Mouse (Mus musculus) lung, adult 2 months (tissue): ENCODE measurements around the gene Igf2bp1. TPM values are rescaled to one million over a fixed set of nuclear protein-coding genes. Genes with fewer than 3 reads are reported as not detected.
A peak's percentile ranks its signal among the peaks of the same experiment; 100 is the strongest.

Source experiments
- DNase-seq: peaks from one replicate; pipeline ENCODE4 v3.0.0; 2022
- H3K4me1 ChIP-seq: fragments of 200-500 bp; 2 replicates; pipeline ENCODE4 v1.6.1; 2011; ENCODE audit warnings: low read length; ENCODE audit not compliant: control insufficient read depth, insufficient read depth
- H3K4me3 ChIP-seq: fragments of 200-500 bp; replicated peaks from 2 replicates; pipeline ENCODE3; 2011; ENCODE audit warnings: low read depth, mild to moderate bottlenecking, control low read depth, low read length; ENCODE audit errors: extremely low read depth
- CTCF ChIP-seq: fragments of 200-500 bp; IDR thresholded peaks from 2 replicates; pipeline ENCODE4 v1.5.1; 2011; ENCODE audit warnings: mild to moderate bottlenecking, low read length, control low read depth; ENCODE audit not compliant: insufficient read depth
- POLR2A ChIP-seq: fragments of 200-500 bp; IDR thresholded peaks from 2 replicates; pipeline ENCODE4 v1.6.1; 2011; ENCODE audit warnings: low read depth, mild to moderate bottlenecking, control low read depth, low read length, borderline replicate concordance; ENCODE audit errors: extremely low read depth
- WGBS: fragments of 180-500 bp; shearing (Covaris S2); methylation state at CpG from one replicate; pipeline ENCODE4 v1.1.7; 2018; 5-methylcytosine and 5-hydroxymethylcytosine counted together
- polyA plus RNA-seq: library from polyadenylated mRNA; depleted of rRNA; stranded (reverse); fragments of >200 nt; gene quantifications from 2 replicates; pipeline ENCODE4 v1.2.3, GENCODE M21; 2012; rRNA removed

The Igf2bp1 gene
- polyA plus RNA-seq: 1.4 and 1.6 TPM in 2 replicates

GRCm38 (mm10) chr11:96005403-96006271 lies at the start of gene Igf2bp1:
TSS of gene Igf2bp1 (minus strand) at chr11:96005940.
- TF ChIP-seq CTCF (no peak), POLR2A (no peak)
- Histone ChIP-seq H3K4me1 (peaks cover 2% of the 10 kb centered on the region; the same call in 1 of the 2 replicates), H3K4me3 (no peak within 1 kb of the TSS)
- 2% methylated on average over 69 of the region's 74 CpGs for WGBS
- peak; percentile 54 for DNase-seq

DNA sequence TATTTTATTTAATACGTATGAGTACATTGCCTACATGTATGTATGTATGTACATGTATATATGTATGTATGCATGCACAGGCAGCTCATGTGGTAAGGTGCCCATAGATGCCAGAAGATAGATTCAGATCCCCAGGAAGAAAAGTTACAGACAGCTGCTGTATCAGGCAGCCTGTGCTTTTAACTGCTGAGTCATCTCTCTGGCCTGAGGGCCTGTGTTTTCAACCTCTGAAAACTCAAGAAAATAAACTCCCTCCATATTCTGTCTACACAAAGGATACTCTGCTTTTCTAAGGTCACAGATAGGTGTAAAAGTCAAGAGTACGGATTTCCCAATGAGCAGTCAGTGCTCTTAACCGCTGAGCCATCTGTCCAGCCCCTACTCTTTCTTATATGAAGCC lies 45.1 kb upstream of the Igf2bp1 start:
- TF ChIP-seq POLR2A (no peak), CTCF (no peak)
- Histone ChIP-seq H3K4me3 (no peak overlapping the region), H3K4me1 (no peaks in the 10 kb centered on the region)
- no peak for DNase-seq
- WGBS: 93% methylated on average over 3 of the region's 3 CpGs

GRCm38 (mm10) chr11:96049939-96050338 lies 44.2 kb upstream of the Igf2bp1 start:
- no peak for TF ChIP-seq POLR2A
- TF ChIP-seq CTCF: no peak
- 92% methylated on average over 4 of the region's 4 CpGs for WGBS

DNA sequence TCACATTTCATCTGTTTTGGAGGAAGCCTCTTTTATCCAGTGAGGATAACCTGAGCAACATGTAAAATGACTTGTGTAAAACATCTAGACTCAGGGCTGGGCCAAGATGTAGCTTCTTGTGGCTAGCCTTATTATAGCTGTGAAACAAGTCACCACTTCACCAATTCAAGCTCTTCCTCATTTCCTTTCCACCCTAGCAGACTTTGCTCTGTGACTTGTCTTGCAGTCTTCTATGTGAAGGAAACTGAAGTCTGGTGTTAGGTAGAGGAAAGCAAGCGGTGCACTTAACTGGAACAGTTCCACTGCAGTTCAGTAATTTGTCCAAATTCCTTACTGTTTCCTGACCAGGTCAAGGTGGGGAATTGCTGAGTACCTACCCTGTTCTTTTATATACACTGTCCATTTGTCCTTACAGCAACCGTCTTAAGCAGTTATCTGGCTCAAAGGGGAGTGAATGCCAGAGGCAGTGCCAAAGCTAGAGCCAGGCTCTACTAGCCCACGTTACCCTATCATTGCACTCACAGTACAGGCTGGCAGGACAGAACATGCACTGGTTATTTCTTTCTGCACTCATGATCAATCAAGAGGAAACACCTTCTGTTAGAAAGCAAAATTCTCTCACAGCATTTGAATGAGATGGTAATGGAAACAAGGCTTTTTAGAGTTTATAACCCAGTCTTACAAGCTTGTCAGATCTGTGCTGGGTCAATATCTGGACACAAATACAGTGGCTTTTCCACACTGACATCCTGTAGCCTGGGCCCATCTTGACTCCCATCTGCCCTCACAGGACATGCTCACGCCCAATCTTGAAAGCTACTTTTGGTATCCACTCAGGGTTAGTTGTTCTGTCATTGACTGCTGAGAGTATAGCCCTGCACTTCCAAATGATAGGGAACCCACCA lies 42.0 kb upstream of the Igf2bp1 start:
- Histone ChIP-seq H3K4me3 (no peak overlapping the region), H3K4me1 (no peaks in the 10 kb centered on the region)
- TF ChIP-seq CTCF (no peak), POLR2A (no peak)
- WGBS: 73% methylated on average over 4 of the region's 4 CpGs
- DNase-seq: no peak

More at GRCm38 (mm10) chr11:96049939-96050338, 44.2 kb upstream of the Igf2bp1 start:
- DNase-seq: no peak
- no peak overlapping the region for H3K4me3 ChIP-seq
- H3K4me1 ChIP-seq: no peaks in the 10 kb centered on the region

GRCm38 (mm10) chr11:96046793-96047192 lies 41.1 kb upstream of the Igf2bp1 start:
- no peaks in the 10 kb centered on the region for H3K4me1 ChIP-seq
- TF ChIP-seq CTCF: no peak
- TF ChIP-seq POLR2A: no peak
- DNase-seq: no peak
- WGBS: 75% methylated on average over 2 of the region's 2 CpGs
- no peak overlapping the region for H3K4me3 ChIP-seq

DNA sequence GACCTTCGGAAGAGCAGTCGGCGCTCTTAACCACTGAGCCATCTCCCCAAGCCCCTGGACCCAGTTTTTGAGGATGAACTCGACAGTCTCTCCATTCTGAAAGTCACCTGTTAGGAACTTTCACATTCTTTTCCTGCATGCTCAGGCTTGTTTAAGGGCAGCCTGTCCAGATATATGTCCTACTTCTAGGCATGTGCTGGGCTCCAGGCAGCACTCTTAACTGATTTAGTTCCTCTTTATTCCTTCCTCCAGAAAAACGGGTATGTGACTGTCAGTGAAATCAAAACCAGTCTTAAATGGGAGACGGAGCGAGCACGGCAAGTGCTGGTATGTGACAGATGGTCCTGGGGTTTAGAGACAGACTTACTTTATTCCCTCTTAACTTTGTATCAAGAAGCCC lies 40.3 kb upstream of the Igf2bp1 start:
- 84% methylated on average over 8 of the region's 8 CpGs for WGBS
- H3K4me3 ChIP-seq: no peak overlapping the region
- no peak for DNase-seq
- H3K4me1 ChIP-seq: no peaks in the 10 kb centered on the region
- no peak for TF ChIP-seq CTCF
- TF ChIP-seq POLR2A: no peak

DNA sequence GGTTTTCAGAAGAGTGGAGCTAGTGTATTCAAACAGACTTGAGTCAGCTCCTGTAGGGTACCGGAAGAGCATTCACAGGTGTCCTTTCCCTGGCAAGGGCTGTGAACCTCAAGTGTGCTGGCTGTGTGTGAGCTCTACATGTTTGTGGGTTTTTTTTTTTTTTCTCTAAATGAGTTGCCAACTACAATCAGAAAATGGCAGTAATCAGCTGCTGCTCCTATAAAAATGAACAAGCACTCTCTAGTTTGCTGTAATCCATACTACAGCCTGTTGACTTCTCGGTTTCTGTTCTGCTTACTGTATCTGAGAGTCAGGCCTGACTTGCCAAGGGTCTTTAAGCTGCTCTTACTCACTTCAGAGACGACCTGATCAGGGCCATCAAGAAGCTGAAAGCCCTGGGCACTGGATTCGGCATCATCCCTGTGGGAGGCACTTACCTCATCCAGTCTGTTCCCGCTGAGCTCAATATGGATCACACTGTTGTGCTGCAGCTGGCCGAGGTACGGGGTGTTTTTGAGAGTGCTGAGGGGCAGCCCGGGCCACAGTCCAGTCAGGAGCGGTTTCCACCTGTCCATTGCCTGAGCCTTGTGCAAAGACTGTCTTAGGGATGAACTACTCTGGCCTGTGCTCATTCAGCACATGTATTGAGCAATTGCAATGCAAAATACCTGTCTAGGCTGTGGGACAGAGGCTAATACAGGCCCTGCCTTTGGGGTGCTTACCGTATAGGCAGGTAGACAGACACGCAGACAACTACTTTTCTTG lies 39.2 kb upstream of the Igf2bp1 start:
- DNase-seq: no peak
- 83% methylated on average over 11 of the region's 11 CpGs for WGBS
- TF ChIP-seq CTCF (no peak), POLR2A (no peak)
- Histone ChIP-seq H3K4me1 (no peaks in the 10 kb centered on the region), H3K4me3 (no peak overlapping the region)

DNA sequence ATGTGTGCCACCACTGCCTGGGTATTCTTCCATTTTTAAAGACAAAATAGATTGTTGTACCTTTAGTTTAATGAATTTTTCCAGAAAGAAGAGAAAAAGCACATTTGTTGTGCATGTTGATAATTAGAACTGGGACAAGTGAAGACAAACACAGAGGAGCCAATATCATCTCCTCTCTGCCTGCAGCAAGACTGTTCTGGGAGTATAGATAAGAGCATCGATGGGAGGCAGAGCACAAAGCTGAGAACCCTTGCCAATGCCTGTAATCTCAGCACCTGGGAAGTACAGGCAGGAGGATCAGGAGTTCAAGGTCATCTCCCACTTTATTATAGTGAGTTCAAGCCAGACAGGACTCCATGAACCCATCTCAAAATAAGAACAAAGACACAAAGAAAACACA lies 32.8 kb upstream of the Igf2bp1 start:
- 86% methylated on average over 1 of the region's 1 CpGs for WGBS
- Histone ChIP-seq H3K4me3 (no peak overlapping the region), H3K4me1 (peaks cover 9% of the 10 kb centered on the region)
- no peak for DNase-seq
- no peak for TF ChIP-seq POLR2A
- TF ChIP-seq CTCF: no peak

DNA sequence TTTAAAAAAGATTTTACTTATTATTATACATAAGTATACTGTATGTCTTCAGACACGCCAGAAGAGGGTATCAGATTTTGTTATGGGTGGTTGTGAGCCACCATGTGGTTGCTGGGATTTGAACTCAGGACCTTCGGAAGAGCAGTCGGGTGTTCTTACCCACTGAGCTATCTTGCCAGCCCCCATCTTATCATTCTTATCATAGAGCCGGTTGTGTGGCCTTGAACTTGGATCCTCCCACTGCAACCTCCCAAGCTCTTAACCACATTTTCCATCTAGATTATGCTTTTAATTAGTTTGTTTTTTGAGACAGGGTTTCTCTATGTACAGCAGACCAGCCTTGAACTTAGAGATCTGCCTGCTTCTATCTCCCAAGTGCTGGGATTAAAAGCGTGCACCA lies 31.8 kb upstream of the Igf2bp1 start:
- Histone ChIP-seq H3K4me1 (peaks cover 9% of the 10 kb centered on the region), H3K4me3 (no peak overlapping the region)
- DNase-seq: no peak
- 88% methylated on average over 5 of the region's 5 CpGs for WGBS
- TF ChIP-seq POLR2A (no peak), CTCF (no peak)
